Mouse (Mus musculus): ENCODE measurements around the gene Tmem53.

GRCm38 (mm10) chr4:117235822-117236221 is 15.9 kb upstream of the Tmem53 start:
- TF ChIP-seq GATA1 (IDR thresholded peaks at IDR 0.05; ENCODE audit: low read length) = no peak
- no peak for TF ChIP-seq TAL1 (IDR thresholded peaks at IDR 0.05; ENCODE audit: low read length)

All from erythroblast, embryonic 14.5 days (primary cell).